Mouse (Mus musculus): Measurements from ENCODE around the gene Vars2.

GRCm38 (mm10) chr17:35681986-35682385, 14.6 kb upstream of the Vars2 start:
- TF ChIP-seq CTCF (IDR thresholded peaks at IDR 0.05; ENCODE audit: low read depth) (no peak), EP300 (IDR thresholded peaks at IDR 0.05; ENCODE audit: low read depth) (no peak)
